In the genomic region with DNA sequence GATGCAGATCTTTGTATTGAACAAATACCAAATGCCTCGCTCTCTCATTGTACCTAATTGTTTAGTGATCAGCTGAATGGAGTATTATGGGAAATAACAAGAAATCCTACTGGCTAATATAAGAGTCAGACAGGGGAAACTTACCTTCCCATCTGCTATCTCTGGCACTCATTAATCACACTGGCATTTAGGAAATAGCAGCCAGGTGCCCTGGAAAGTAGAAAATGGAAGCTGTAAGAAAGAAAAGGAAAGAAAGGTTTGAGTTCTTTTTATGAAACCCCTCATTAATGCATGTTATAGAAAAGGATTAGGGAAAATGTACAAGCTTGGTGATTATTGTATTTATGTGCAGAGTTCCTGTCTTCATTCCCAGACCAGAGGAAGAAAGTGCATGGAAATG, we compare ENCODE assay signal across 28 mouse cellular contexts.
A peak's percentile ranks its signal among the peaks of the same experiment; 100 is the strongest.
DNase-seq lines count a peak whose midpoint lies in the region; ATAC-seq and TF ChIP-seq lines count a peak whose summit lies in the region.
"Had no signal": no experiment of that assay in that cellular context is flagged by ENCODE, and none has a peak within 500 bp of the region (broad histone marks: within the 10 kb centered on the region; RNA-seq: fewer than 3 reads in every experiment).

No protein-coding gene starts in this region.

- H3K9ac ChIP-seq in midbrain, postnatal 0 days (replicated peaks; ENCODE audit: low read length, poor library complexity, severe bottlenecking), result no peak overlapping the region
- H3K9ac ChIP-seq: embryonic facial prominence, embryonic 13.5 days; forebrain, embryonic 12.5 days; forebrain, embryonic 15.5 days; heart, embryonic 12.5 days; heart, embryonic 15.5 days; hindbrain, embryonic 13.5 days had no signal

- H3K4me1 ChIP-seq in midbrain, postnatal 0 days (ENCODE audit: insufficient read depth, low read length), result no peaks in the 10 kb centered on the region
- H3K4me1 ChIP-seq in midbrain, embryonic 10.5 days, result peaks cover 14% of the 10 kb centered on the region
- H3K4me1 ChIP-seq: embryonic facial prominence, embryonic 13.5 days; heart, embryonic 12.5 days; heart, embryonic 15.5 days had no signal

- no peak for TF ChIP-seq CTCF in midbrain, postnatal 0 days (IDR thresholded peaks at IDR 0.05)

- H3K4me2 ChIP-seq in midbrain, postnatal 0 days (ENCODE audit: low read depth, low read length, poor library complexity, severe bottlenecking), result no peak overlapping the region
- H3K4me2 ChIP-seq: embryonic facial prominence, embryonic 13.5 days; forebrain, embryonic 12.5 days; forebrain, embryonic 15.5 days; heart, embryonic 12.5 days; heart, embryonic 15.5 days; hindbrain, embryonic 13.5 days had no signal

- no peaks in the 10 kb centered on the region for H3K27me3 ChIP-seq in midbrain, postnatal 0 days (ENCODE audit: insufficient read depth, low read length)
- H3K27me3 ChIP-seq in midbrain, embryonic 10.5 days (ENCODE audit: low read depth, poor library complexity, severe bottlenecking), result no peaks in the 10 kb centered on the region
- H3K27me3 ChIP-seq: CH12.LX; embryonic facial prominence, embryonic 13.5 days; forebrain, embryonic 12.5 days; forebrain, embryonic 15.5 days; heart, embryonic 12.5 days; heart, embryonic 15.5 days; hindbrain, embryonic 13.5 days had no signal

- no peak overlapping the region for H3K27ac ChIP-seq in midbrain, postnatal 0 days (ENCODE audit: low read depth, low read length)
- H3K27ac ChIP-seq in midbrain, embryonic 10.5 days (replicated peaks), result no peak overlapping the region
- H3K27ac ChIP-seq: embryonic facial prominence, embryonic 10.5 days; embryonic facial prominence, embryonic 13.5 days; forebrain, embryonic 12.5 days; forebrain, embryonic 15.5 days; heart, embryonic 15.5 days; hindbrain, embryonic 10.5 days; hindbrain, embryonic 13.5 days had no signal

- no peaks in the 10 kb centered on the region for H3K9me3 ChIP-seq in midbrain, postnatal 0 days (ENCODE audit: low read length)
- no peaks in the 10 kb centered on the region for H3K9me3 ChIP-seq in midbrain, embryonic 10.5 days (replicated peaks)
- H3K9me3 ChIP-seq: embryonic facial prominence, embryonic 10.5 days; embryonic facial prominence, embryonic 13.5 days; forebrain, embryonic 12.5 days; forebrain, embryonic 15.5 days; G1E; heart, embryonic 12.5 days; heart, embryonic 15.5 days; hindbrain, embryonic 10.5 days; hindbrain, embryonic 13.5 days had no signal

- no peak overlapping the region for H3K4me3 ChIP-seq in midbrain, postnatal 0 days (ENCODE audit: low read depth, low read length)
- no peak overlapping the region for H3K4me3 ChIP-seq in midbrain, embryonic 10.5 days
- H3K4me3 ChIP-seq: embryonic facial prominence, embryonic 10.5 days; embryonic facial prominence, embryonic 13.5 days; erythroblast, embryonic 14.5 days; forebrain, embryonic 12.5 days; forebrain, embryonic 15.5 days; heart, embryonic 12.5 days; heart, embryonic 15.5 days; hindbrain, embryonic 10.5 days; hindbrain, embryonic 13.5 days had no signal

- DNase-seq in cerebellum, adult 9-10 months, result peak; percentile 42
- DNase-seq in cerebellum, postnatal 25 days, result peak; percentile 8 to 28
- no peak for DNase-seq in cerebellum, postnatal 4 days (ENCODE audit: low spot score in 2 of 2)
- peak; percentile 13 for DNase-seq in midbrain, postnatal 0 days (ENCODE audit: low spot score)
- no peak for DNase-seq in midbrain, embryonic 10.5 days (ENCODE audit: low spot score)
- DNase-seq: adrenal gland, postnatal 10 days; adrenal gland, postnatal 36 days; B cell, adult 2 months; embryo, embryonic 11 days; gastrocnemius, postnatal 25 days; heart, adult 18-20 months; heart, postnatal 10 days; heart, postnatal 36 days; kidney, adult 2 months had no signal

- WGBS in midbrain, postnatal 0 days, result 52% methylated on average over 1 of the region's 1 CpGs
- 75% methylated on average over 1 of the region's 1 CpGs for WGBS in midbrain, embryonic 10.5 days

- no peaks in the 10 kb centered on the region for H3K36me3 ChIP-seq in midbrain, postnatal 0 days (ENCODE audit: insufficient read depth, low read length)
- no peaks in the 10 kb centered on the region for H3K36me3 ChIP-seq in midbrain, embryonic 10.5 days
- H3K36me3 ChIP-seq: embryonic facial prominence, embryonic 10.5 days; embryonic facial prominence, embryonic 13.5 days; forebrain, embryonic 12.5 days; forebrain, embryonic 15.5 days; G1E; heart, embryonic 12.5 days; heart, embryonic 15.5 days; hindbrain, embryonic 10.5 days; hindbrain, embryonic 13.5 days had no signal

- no peak for ATAC-seq in cerebellum, adult (ENCODE audit: insufficient number of reproducible peaks, low FRiP score, low TSS enrichment)
- ATAC-seq in midbrain, postnatal 0 days (ENCODE audit: low FRiP score), result no peak
- ATAC-seq: forebrain, embryonic 15.5 days; intestine, postnatal 0 days; Patski had no signal

Comparison
In these comparisons a context has a peak if more than half of its experiments do, and no peak if none do; other contexts are left out.
1. DNase-seq: peak in cerebellum, adult 9-10 months (single experiment), cerebellum, postnatal 25 days (2 of 2) and midbrain, postnatal 0 days (single experiment); none in cerebellum, postnatal 4 days (0 of 2) and midbrain, embryonic 10.5 days (single experiment).